Mouse (Mus musculus) MEL (cell line): ENCODE results near the gene Stac2.

Experiments used
- CHD1 ChIP-seq: IDR thresholded peaks from 2 replicates; pipeline ENCODE4 v1.6.1; 2012; ENCODE audit warnings: low read depth, mild to moderate bottlenecking, inconsistent platforms, low read length, improper control_type of control experiment
- CTCF ChIP-seq, 3 experiments: IDR thresholded peaks in 2 of 3; conservative IDR thresholded peaks in 1 of 3; 2 replicates each; pipeline ENCODE4 v1.5.1; 2011 to 2012; ENCODE audit warnings: low read length in 3 of 3, low read depth in 2 of 3, mild to moderate bottlenecking in 2 of 3, improper control_type of control experiment in 1 of 3, inconsistent platforms in 1 of 3, mixed read lengths in 1 of 3, moderate library complexity in 1 of 3; ENCODE audit not compliant: control insufficient read depth in 1 of 3, insufficient read depth in 1 of 3, poor library complexity in 1 of 3, severe bottlenecking in 1 of 3
- EP300 ChIP-seq, 2 experiments: IDR thresholded peaks; 2 replicates each; pipeline ENCODE4 v1.6.1; 2011; ENCODE audit warnings: improper control_type of control experiment in 2 of 2, low read length in 2 of 2, low read depth in 1 of 2, mild to moderate bottlenecking in 1 of 2
- GABPA ChIP-seq: IDR thresholded peaks from 2 replicates; pipeline ENCODE4 v1.6.1; 2012; ENCODE audit warnings: low read depth, mild to moderate bottlenecking, inconsistent platforms, low read length, improper control_type of control experiment, moderate library complexity
- GATA1 ChIP-seq: IDR thresholded peaks from 2 replicates; pipeline ENCODE4 v1.6.1; 2011; ENCODE audit warnings: low read depth, low read length, improper control_type of control experiment
- HCFC1 ChIP-seq: IDR thresholded peaks from 2 replicates; pipeline ENCODE4 v1.6.1; 2012; ENCODE audit warnings: low read depth, mild to moderate bottlenecking, inconsistent platforms, low read length, improper control_type of control experiment, moderate library complexity
- JUND ChIP-seq: IDR thresholded peaks from 2 replicates; pipeline ENCODE4 v1.6.1; 2011; ENCODE audit warnings: low read depth, mild to moderate bottlenecking, improper control_type of control experiment, low read length
- MAFK ChIP-seq: IDR thresholded peaks from 2 replicates; pipeline ENCODE4 v1.6.1; 2011; ENCODE audit warnings: low read depth, mild to moderate bottlenecking, low read length, improper control_type of control experiment, borderline replicate concordance
- MAZ ChIP-seq: IDR thresholded peaks from 2 replicates; pipeline ENCODE4 v1.6.1; 2012; ENCODE audit warnings: low read depth, mild to moderate bottlenecking, inconsistent platforms, low read length, improper control_type of control experiment
- MEF2A ChIP-seq: IDR thresholded peaks from 2 replicates; pipeline ENCODE4 v1.6.1; 2014; ENCODE audit warnings: low read depth, mild to moderate bottlenecking, inconsistent platforms, low read length, improper control_type of control experiment; ENCODE audit not compliant: poor library complexity, insufficient replicate concordance, severe bottlenecking; ENCODE audit errors: extremely low read depth
- POLR2A ChIP-seq, 2 experiments: IDR thresholded peaks; 2 replicates each; pipeline ENCODE4 v1.6.1; 2011 to 2012; ENCODE audit warnings: low read length in 2 of 2, mild to moderate bottlenecking in 2 of 2, control low read depth in 1 of 2, improper control_type of control experiment in 1 of 2, low read depth in 1 of 2, moderate library complexity in 1 of 2; ENCODE audit not compliant: control insufficient read depth in 1 of 2, insufficient read depth in 1 of 2, poor library complexity in 1 of 2
- POLR2AphosphoS2 ChIP-seq: IDR thresholded peaks from 2 replicates; pipeline ENCODE4 v1.6.1; 2011; ENCODE audit warnings: low read length, improper control_type of control experiment
- TBP ChIP-seq: IDR thresholded peaks from 2 replicates; pipeline ENCODE4 v1.8.0; 2011; ENCODE audit warnings: low read depth, low read length, improper control_type of control experiment
- USF1 ChIP-seq: IDR thresholded peaks from 2 replicates; pipeline ENCODE4 v1.6.1; 2014; ENCODE audit warnings: low read depth, mild to moderate bottlenecking, inconsistent platforms, low read length, improper control_type of control experiment, moderate library complexity

DNA sequence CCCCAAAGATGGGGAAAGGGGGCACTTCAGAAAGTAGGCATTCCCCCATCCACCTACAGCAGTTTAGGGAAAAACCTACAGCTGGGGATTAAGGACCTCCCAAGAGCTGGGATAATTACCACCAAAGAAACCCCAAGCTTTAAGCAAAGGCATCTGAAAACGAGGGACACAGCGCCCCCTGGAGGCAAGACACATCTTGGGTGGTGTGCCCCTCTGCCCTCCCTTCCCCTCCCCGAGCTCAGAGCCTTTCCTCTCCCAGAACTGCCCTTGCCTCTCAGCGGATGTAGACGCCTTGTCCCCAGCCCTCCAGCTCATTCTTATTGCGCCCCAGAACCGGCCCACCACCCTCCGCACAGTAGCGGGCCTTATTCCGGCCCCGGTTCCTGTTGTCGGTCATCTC lies 50.6 kb downstream of the Stac2 start:
- TF ChIP-seq POLR2A (IDR thresholded peaks at IDR 0.05; ENCODE audit: control insufficient read depth in 1 of 2, insufficient read depth in 1 of 2, low read depth in 1 of 2, low read length in 2 of 2, poor library complexity in 1 of 2): no peak
- no peak for TF ChIP-seq MAFK
- no peak for TF ChIP-seq CHD1
- peak; percentile 90 to 96 (median 95) for TF ChIP-seq CTCF (IDR thresholded peaks at IDR 0.05 in 2 of 3, conservative IDR thresholded peaks at IDR 0.05 in 1 of 3; ENCODE audit: control insufficient read depth in 1 of 3, insufficient read depth in 1 of 3, low read depth in 2 of 3, low read length in 3 of 3, poor library complexity in 1 of 3, severe bottlenecking in 1 of 3)
- no peak for TF ChIP-seq MEF2A
- no peak for TF ChIP-seq POLR2AphosphoS2
- no peak for TF ChIP-seq TBP
- no peak for TF ChIP-seq EP300 (IDR thresholded peaks at IDR 0.05; ENCODE audit: low read depth in 1 of 2, low read length in 2 of 2)
- peak; percentile 58; the same call in 1 of the 2 replicates for TF ChIP-seq MAZ
- no peak for TF ChIP-seq USF1
- TF ChIP-seq HCFC1: no peak
- no peak for TF ChIP-seq GABPA
- no peak for TF ChIP-seq GATA1
- no peak for TF ChIP-seq JUND
